Mouse (Mus musculus) hindbrain, embryonic 14.5 days (tissue): ENCODE measurements around the gene Napsa. TPM values are rescaled to one million over a fixed set of nuclear protein-coding genes. Genes with fewer than 3 reads are reported as not detected.

Experiments used
- microRNA-seq: library from miRNA; unstranded; fragments of <30 nt; microRNA quantifications from one replicate; pipeline ENCODE4, GENCODE M21; 2016
- polyA plus RNA-seq: library from polyadenylated mRNA; unstranded; fragments of >200 nt; fragmentation: Nextera tagmentation; extraction: Ambion mirVana; gene quantifications from 2 replicates; pipeline ENCODE4 v1.2.1, GENCODE M21; 2014

Gene Napsa
- polyA plus RNA-seq, 1 experiment from 2014 or later, result 1.0 TPM

Small RNA genes lying within 50 kb of the gene (microRNA-seq; reads per million reads assigned to microRNA genes)
- not detected for gene Mir7053

Other genes starting within 250 kb of the Napsa start
- gene Syt3, start 188.3 kb upstream of the Napsa start, polyA plus RNA-seq, result 61.8 and 70.8 TPM in 2 replicates
- gene 1700008O03Rik, start 186.6 kb upstream of the Napsa start, polyA plus RNA-seq, result 2.1 and 2.8 TPM in 2 replicates
- gene Lrrc4b, start 143.4 kb upstream of the Napsa start, polyA plus RNA-seq, result 26.4 and 26.5 TPM in 2 replicates
- gene Aspdh, start 107.0 kb upstream of the Napsa start, polyA plus RNA-seq, result 3.4 and 5.1 TPM in 2 replicates
- 26.9 and 33.4 TPM in 2 replicates for gene Josd2, start 104.4 kb upstream of the Napsa start, polyA plus RNA-seq
- 167 and 182 TPM in 2 replicates for gene Emc10, start 75.9 kb upstream of the Napsa start, polyA plus RNA-seq
- gene Fam71e1, start 75.8 kb upstream of the Napsa start, polyA plus RNA-seq, result 10.9 and 23.8 TPM in 2 replicates
- 0.05 and 0.09 TPM in 2 replicates for gene Mybpc2, start 47.7 kb upstream of the Napsa start, polyA plus RNA-seq
- gene Spib, start 40.3 kb upstream of the Napsa start, polyA plus RNA-seq, result 0.09 TPM in 1 of 2 replicates, not detected in the other
- 14.0 and 17.9 TPM in 2 replicates for gene Pold1, start 23.5 kb upstream of the Napsa start, polyA plus RNA-seq
- 50.7 and 53.6 TPM in 2 replicates for gene Nr1h2, start 18.4 kb upstream of the Napsa start, polyA plus RNA-seq
- 7.2 and 8.6 TPM in 2 replicates for gene Kcnc3, start 18.3 kb downstream of the Napsa start, polyA plus RNA-seq
- gene Myh14, start 98.5 kb downstream of the Napsa start, polyA plus RNA-seq, result 4.2 and 5.0 TPM in 2 replicates
- not detected in 2 replicates for gene Izumo2, start 136.4 kb downstream of the Napsa start, polyA plus RNA-seq
- gene Vrk3, start 176.0 kb downstream of the Napsa start, polyA plus RNA-seq, result 24.5 and 28.8 TPM in 2 replicates
- 1.4 and 1.5 TPM in 2 replicates for gene Zfp473, start 178.7 kb downstream of the Napsa start, polyA plus RNA-seq
- gene Nup62, start 243.7 kb downstream of the Napsa start, polyA plus RNA-seq, result 25.4 and 30.0 TPM in 2 replicates
- 1.3 TPM in 2 replicates for gene Il4i1, start 244.0 kb downstream of the Napsa start, polyA plus RNA-seq
- 2.2 and 2.5 TPM in 2 replicates for gene Atf5, start 244.3 kb downstream of the Napsa start, polyA plus RNA-seq